Mouse (Mus musculus) liver, postnatal 0 days (tissue): ENCODE data around the gene Commd1. TPM values are rescaled to one million over a fixed set of nuclear protein-coding genes. Genes with fewer than 3 reads are reported as not detected.

ENCODE experiments used
- ATAC-seq: fragments of 200-750 bp; cut with Nextera tagmentation; 2 replicates; pipeline ENCODE4 v1.8.0; 2017; ENCODE audit warnings: mild to moderate bottlenecking, moderate library complexity
- DNase-seq: peaks from one replicate; pipeline ENCODE4 v3.0.0-alpha.2; 2016
- H3K27ac ChIP-seq: fragments of 300-500 bp; sonication (generic); 2 replicates; pipeline ENCODE4 v1.5.1; 2014; ENCODE audit warnings: antibody characterized with exemption, moderate library complexity, mild to moderate bottlenecking, low read depth
- H3K27me3 ChIP-seq: fragments of 300-500 bp; sonication (generic); 2 replicates; pipeline ENCODE4 v1.6.1; 2014; ENCODE audit warnings: low read length, control low read depth, mixed read lengths; ENCODE audit not compliant: insufficient read depth
- H3K36me3 ChIP-seq: fragments of 300-500 bp; sonication (generic); replicated peaks from 2 replicates; pipeline ENCODE4 v1.6.1; 2014; ENCODE audit warnings: mild to moderate bottlenecking, control low read depth, low read length, moderate library complexity, mixed read lengths; ENCODE audit not compliant: insufficient read depth
- H3K4me1 ChIP-seq: fragments of 300-500 bp; sonication (generic); 2 replicates; pipeline ENCODE4 v1.6.1; 2014; ENCODE audit warnings: antibody characterized with exemption, mild to moderate bottlenecking, control low read depth; ENCODE audit not compliant: insufficient read depth
- H3K4me2 ChIP-seq: fragments of 300-500 bp; sonication (generic); 2 replicates; pipeline ENCODE4 v1.6.1; 2014; ENCODE audit warnings: low read depth, mild to moderate bottlenecking, low read length, moderate library complexity, mixed read lengths
- H3K4me3 ChIP-seq: fragments of 300-500 bp; sonication (generic); 2 replicates; pipeline ENCODE4 v1.5.1; 2014; ENCODE audit warnings: low read depth, low read length
- H3K9ac ChIP-seq: fragments of 300-500 bp; sonication (generic); replicated peaks from 2 replicates; pipeline ENCODE4 v1.6.1; 2014; ENCODE audit warnings: mild to moderate bottlenecking, moderate library complexity
- H3K9me3 ChIP-seq: fragments of 300-500 bp; sonication (generic); 2 replicates; pipeline ENCODE4 v1.6.1; 2016; ENCODE audit warnings: mild to moderate bottlenecking, control low read depth, low read length, mixed read lengths
- CTCF ChIP-seq: sonication (generic); IDR thresholded peaks from 2 replicates; pipeline ENCODE4 v1.5.1; 2016; ENCODE audit warnings: antibody characterized with exemption, low read depth
- EP300 ChIP-seq: IDR thresholded peaks from 2 replicates; pipeline ENCODE4 v1.6.1; 2016; ENCODE audit warnings: antibody characterized with exemption, low read depth, mild to moderate bottlenecking
- WGBS: fragments of 180-500 bp; shearing (Covaris S2); extraction: QIAGEN DNeasy Blood & Tissue Kit; methylation state at CpG from one replicate; pipeline ENCODE4 v1.1.7; 2014; ENCODE audit not compliant: insufficient replicate concordance; 5-methylcytosine and 5-hydroxymethylcytosine counted together
- polyA plus RNA-seq: library from polyadenylated mRNA; unstranded; fragments of >200 nt; fragmentation: Nextera tagmentation; extraction: Ambion mirVana; gene quantifications from 2 replicates; pipeline ENCODE4 v1.2.1, GENCODE M21; 2015

The Commd1 gene
- polyA plus RNA-seq, 1 experiment from 2014 or later: 157 TPM

DNA sequence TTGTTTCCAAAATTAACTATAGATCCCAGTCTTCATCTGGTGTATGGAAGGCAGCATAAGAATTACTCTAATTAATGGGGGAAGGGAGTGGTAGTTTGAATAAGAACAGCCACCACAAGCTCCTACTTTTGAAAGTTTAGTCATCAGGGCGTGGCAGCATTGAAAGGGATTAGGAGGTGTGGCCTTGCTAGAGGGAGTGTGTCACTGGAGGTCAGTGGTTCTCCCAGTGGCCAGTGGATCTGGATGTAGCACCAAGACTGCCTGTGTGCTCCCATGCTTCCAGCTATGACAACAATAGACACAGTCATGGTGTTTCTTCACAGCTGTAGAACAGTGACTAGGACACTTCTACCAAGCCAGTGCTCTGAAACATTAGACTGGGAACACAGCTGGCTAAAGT, 33.1 kb downstream of the Commd1 start:
- Histone ChIP-seq H3K4me2 (no peak overlapping the region), H3K4me3 (no peak overlapping the region), H3K4me1 (0 out of 2 replicates have a peak, but pooled peaks cover 4% of the 10 kb centered on the region), H3K27ac (no peak overlapping the region), H3K27me3 (no peaks in the 10 kb centered on the region), H3K9me3 (no peaks in the 10 kb centered on the region), H3K36me3 (no peaks in the 10 kb centered on the region), H3K9ac (no peak overlapping the region)
- no peak for TF ChIP-seq EP300
- TF ChIP-seq CTCF: no peak
- DNase-seq: no peak
- no peak for ATAC-seq
- WGBS: 81% methylated on average over 1 of the region's 1 CpGs

DNA sequence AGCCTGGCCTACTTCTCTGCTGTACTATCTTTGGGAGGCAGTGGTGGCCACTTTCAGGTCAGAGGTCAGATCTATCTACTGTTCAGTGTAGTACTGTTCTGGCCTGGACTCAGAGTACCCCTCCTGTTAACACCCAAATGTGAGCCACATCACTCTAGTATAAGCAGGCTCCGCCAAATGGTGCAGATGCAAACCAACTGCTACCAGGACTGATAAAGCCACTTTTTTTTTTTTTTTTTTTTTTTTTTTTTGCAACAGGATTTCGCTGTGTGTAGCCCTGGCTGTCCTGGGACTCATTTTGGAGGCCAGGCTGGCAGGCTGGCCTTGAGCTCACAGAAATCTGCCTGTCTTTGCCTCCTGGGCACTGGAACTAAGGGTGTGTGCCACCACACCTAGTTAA, 43.2 kb downstream of the Commd1 start:
- no peak overlapping the region for H3K9ac ChIP-seq
- H3K4me2 ChIP-seq: no peak overlapping the region
- no peaks in the 10 kb centered on the region for H3K36me3 ChIP-seq
- TF ChIP-seq CTCF: no peak
- no peak for TF ChIP-seq EP300
- H3K4me3 ChIP-seq: no peak overlapping the region
- no peaks in the 10 kb centered on the region for H3K9me3 ChIP-seq
- H3K4me1 ChIP-seq: no peaks in the 10 kb centered on the region
- ATAC-seq (no peak), DNase-seq (no peak)
- H3K27me3 ChIP-seq: no peaks in the 10 kb centered on the region
- 70% methylated on average over 2 of the region's 2 CpGs for WGBS
- H3K27ac ChIP-seq: no peak overlapping the region

DNA sequence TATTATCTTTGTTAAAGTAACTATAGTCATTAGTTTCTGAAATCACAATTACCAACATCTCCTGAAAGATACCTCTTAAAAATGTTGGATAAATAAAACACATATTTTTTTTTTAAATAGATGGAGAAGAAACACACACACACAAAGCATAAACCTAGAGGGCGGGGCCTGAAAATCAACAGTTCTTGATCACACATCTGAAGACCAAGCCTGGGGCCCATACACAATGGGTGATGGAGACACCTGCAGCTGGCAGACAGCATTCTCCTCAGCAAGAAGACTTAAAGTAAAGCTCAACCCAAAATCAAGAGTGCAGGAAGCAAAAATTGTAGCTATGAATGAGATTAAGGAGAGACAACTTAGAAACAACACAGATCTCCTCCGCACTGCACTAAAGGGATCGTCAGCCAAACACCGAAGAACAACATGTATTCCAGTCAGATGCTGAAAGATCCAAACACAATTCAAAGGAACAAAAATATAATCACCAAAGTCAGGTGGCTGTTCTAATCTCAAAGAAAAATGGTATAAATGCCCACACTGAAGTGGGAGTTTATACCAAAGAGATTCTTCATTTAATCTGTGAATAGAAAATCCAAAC, 44.4 kb downstream of the Commd1 start:
- H3K4me2 ChIP-seq: no peak overlapping the region
- ATAC-seq (no peak), DNase-seq (no peak)
- TF ChIP-seq EP300 (no peak), CTCF (no peak)
- no peak overlapping the region for H3K9ac ChIP-seq
- H3K4me3 ChIP-seq: no peak overlapping the region
- H3K36me3 ChIP-seq: no peaks in the 10 kb centered on the region
- 94% methylated on average over 4 of the region's 4 CpGs for WGBS
- H3K27ac ChIP-seq: no peak overlapping the region
- no peaks in the 10 kb centered on the region for H3K9me3 ChIP-seq
- no peaks in the 10 kb centered on the region for H3K27me3 ChIP-seq
- H3K4me1 ChIP-seq: no peaks in the 10 kb centered on the region; the same call in 1 of the 2 replicates

DNA sequence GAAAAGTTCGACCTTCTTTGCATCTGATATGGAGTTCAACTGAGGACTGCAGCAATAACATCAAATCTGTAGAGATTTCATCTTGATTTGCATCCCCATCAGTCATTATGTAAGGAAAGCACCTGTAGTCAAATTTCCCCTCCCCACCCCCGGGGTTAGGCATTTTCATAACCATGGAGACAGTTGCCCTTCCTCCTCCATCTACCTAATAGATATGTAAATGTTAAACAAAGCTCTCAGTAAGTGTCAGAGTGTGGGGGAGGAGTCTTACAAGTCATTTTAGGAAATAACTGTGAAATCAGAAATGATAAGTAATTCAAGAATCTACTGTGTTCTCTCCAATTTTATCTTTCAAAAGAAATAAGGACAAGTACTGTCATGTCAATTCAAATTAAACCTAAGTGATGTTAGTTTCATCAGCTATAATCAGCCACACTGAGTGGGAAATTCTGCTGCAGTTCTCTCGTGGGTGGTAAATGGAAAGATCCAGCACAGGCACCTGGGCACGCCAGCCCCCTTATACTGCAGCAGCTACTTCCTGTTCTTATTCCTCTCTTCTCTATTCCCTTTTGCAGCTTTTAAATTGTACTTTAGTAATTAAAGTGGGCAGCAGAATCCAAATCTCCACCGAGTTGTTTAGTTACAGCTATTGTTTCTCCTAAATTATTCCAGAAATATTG, 45.6 kb downstream of the Commd1 start:
- Histone ChIP-seq H3K4me2 (no peak overlapping the region), H3K9me3 (no peaks in the 10 kb centered on the region), H3K9ac (no peak overlapping the region), H3K27ac (no peak overlapping the region), H3K4me1 (peaks cover 3% of the 10 kb centered on the region; the same call in 1 of the 2 replicates), H3K36me3 (no peaks in the 10 kb centered on the region), H3K27me3 (no peaks in the 10 kb centered on the region), H3K4me3 (no peak overlapping the region)
- no peak for TF ChIP-seq EP300
- TF ChIP-seq CTCF: no peak
- 52% methylated on average over 5 of the region's 5 CpGs for WGBS
- ATAC-seq (no peak), DNase-seq (no peak)

DNA sequence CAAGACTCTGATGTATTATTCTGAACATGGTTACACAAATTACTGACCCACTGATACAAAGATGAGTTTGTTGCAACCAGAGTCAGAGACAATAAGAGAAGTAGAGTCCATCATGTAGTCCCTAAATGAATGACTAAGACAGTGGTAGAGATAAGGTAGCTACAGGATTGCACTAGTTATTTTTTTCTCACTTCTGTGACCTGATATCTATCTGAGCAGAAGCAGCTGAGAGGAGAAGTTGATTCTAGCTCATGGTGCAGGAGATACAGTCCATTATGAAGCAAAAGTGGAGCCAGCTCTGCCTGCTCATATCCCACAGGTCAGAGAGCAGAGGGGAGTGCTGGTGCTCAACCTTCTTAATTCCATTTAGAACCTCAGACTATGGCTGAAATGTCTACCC, 50.0 kb downstream of the Commd1 start:
- no peaks in the 10 kb centered on the region for H3K36me3 ChIP-seq
- DNase-seq (no peak), ATAC-seq (no peak)
- H3K27me3 ChIP-seq: no peaks in the 10 kb centered on the region
- no peak overlapping the region for H3K4me3 ChIP-seq
- no peak overlapping the region for H3K27ac ChIP-seq
- no peak overlapping the region for H3K4me2 ChIP-seq
- no peak overlapping the region for H3K9ac ChIP-seq
- TF ChIP-seq CTCF (no peak), EP300 (no peak)
- H3K9me3 ChIP-seq: no peaks in the 10 kb centered on the region
- peaks cover 16% of the 10 kb centered on the region for H3K4me1 ChIP-seq

DNA sequence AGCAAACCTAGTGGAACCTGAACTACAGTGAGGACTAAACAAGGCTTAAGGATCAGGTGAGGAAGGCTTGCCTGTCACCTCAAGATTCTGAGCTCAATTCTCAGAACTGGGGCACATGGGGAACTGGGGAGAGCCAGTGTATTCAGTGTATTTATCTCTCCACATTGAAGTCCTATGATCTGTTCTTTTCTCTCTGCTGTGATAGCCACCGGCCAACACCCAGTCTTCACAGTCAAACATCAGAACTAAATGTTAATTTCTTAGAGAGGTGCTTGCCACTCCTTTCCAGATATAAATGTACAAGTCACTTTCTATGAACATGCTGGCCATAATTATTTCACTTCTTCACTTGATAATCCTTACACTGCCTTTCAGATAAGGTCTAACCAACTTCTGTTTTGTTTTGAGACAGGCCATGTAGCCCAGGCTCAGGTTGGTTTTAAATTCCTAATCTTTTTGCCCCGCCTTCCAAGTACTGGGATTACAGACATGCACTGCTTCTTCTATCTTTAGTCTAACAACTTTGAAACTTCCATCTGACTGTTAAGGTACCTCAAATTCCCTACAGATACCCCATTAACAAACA, 50.8 kb downstream of the Commd1 start:
- DNase-seq (no peak), ATAC-seq (0 out of 2 replicates have a peak, but pooled peaks have one; percentile 25)
- Histone ChIP-seq H3K9ac (no peak overlapping the region), H3K4me2 (no peak overlapping the region), H3K36me3 (no peaks in the 10 kb centered on the region), H3K27me3 (no peaks in the 10 kb centered on the region), H3K9me3 (no peaks in the 10 kb centered on the region), H3K4me1 (peaks cover 16% of the 10 kb centered on the region), H3K4me3 (no peak overlapping the region), H3K27ac (no peak overlapping the region)
- TF ChIP-seq CTCF: no peak
- TF ChIP-seq EP300: no peak
- WGBS: 66% methylated on average over 2 of the region's 2 CpGs
